Mouse (Mus musculus) ES-E14 (cell line): ENCODE data around the gene Gm10491. TPM values are rescaled to one million over a fixed set of nuclear protein-coding genes. Genes with fewer than 3 reads are reported as not detected.
A peak's percentile ranks its signal among the peaks of the same experiment; 100 is the strongest.

Source experiments
- DNase-seq: peaks from one replicate; pipeline ENCODE4 v3.0.0-alpha.2; 2013; ENCODE audit warnings: low read depth, low spot score
- H3K27ac ChIP-seq: 2 replicates; pipeline ENCODE4 v1.5.1; 2012; ENCODE audit warnings: low read depth, mild to moderate bottlenecking, low read length, moderate library complexity, mixed read lengths; ENCODE audit not compliant: poor library complexity, insufficient read depth, severe bottlenecking
- H3K36me3 ChIP-seq: 2 replicates; pipeline ENCODE4 v1.6.1; 2012; ENCODE audit warnings: mild to moderate bottlenecking, low read length, moderate library complexity, mixed read lengths; ENCODE audit not compliant: control insufficient read depth, poor library complexity, insufficient read depth, severe bottlenecking
- H3K4me1 ChIP-seq, 2 experiments: fragments of 150-350 bp in 1 of 2; sonication (generic) in 1 of 2; 2 replicates each; pipeline ENCODE4 v1.6.1; 2012; ENCODE audit warnings: low read length in 2 of 2, mild to moderate bottlenecking in 1 of 2, mixed read lengths in 1 of 2; ENCODE audit not compliant: control insufficient read depth in 2 of 2, insufficient read depth in 2 of 2, poor library complexity in 1 of 2
- H3K4me3 ChIP-seq, 2 experiments: fragments of 150-350 bp in 1 of 2; sonication (generic) in 1 of 2; 2 replicates each; pipeline ENCODE4 v1.5.1; 2012; ENCODE audit warnings: low read length in 2 of 2, low read depth in 1 of 2, mild to moderate bottlenecking in 1 of 2, mixed read lengths in 1 of 2; ENCODE audit not compliant: insufficient read depth in 1 of 2, poor library complexity in 1 of 2, severe bottlenecking in 1 of 2
- H3K9ac ChIP-seq: 2 replicates; pipeline ENCODE4 v1.6.1; 2012; ENCODE audit warnings: low read depth, mild to moderate bottlenecking, low read length, mixed read lengths; ENCODE audit not compliant: poor library complexity, insufficient read depth, severe bottlenecking
- H3K9me3 ChIP-seq: fragments of 150-350 bp; sonication (generic); 2 replicates; pipeline ENCODE4 v1.6.1; 2012; ENCODE audit warnings: low read depth, mild to moderate bottlenecking, low read length; ENCODE audit not compliant: control insufficient read depth, insufficient read depth
- CHD2 ChIP-seq: IDR thresholded peaks from 2 replicates; pipeline ENCODE4 v1.6.1; 2014; ENCODE audit warnings: mild to moderate bottlenecking, low read depth, low read length, inconsistent platforms
- HCFC1 ChIP-seq: IDR thresholded peaks from 2 replicates; pipeline ENCODE4 v1.6.1; 2012; ENCODE audit warnings: low read length, inconsistent platforms, borderline replicate concordance; ENCODE audit not compliant: insufficient read depth
- MAFK ChIP-seq: IDR thresholded peaks from 2 replicates; pipeline ENCODE4 v1.6.1; 2014; ENCODE audit warnings: mild to moderate bottlenecking, low read depth, low read length, inconsistent platforms; ENCODE audit not compliant: insufficient read depth
- ZC3H11A ChIP-seq: IDR thresholded peaks from 2 replicates; pipeline ENCODE4 v1.6.1; 2012; ENCODE audit warnings: low read depth, mild to moderate bottlenecking, inconsistent platforms, low read length, borderline replicate concordance
- ZNF384 ChIP-seq: IDR thresholded peaks from 2 replicates; pipeline ENCODE4 v1.6.1; 2012; ENCODE audit warnings: low read depth, low read length, inconsistent platforms
- in situ Hi-C, 2 experiments: fragments of 600-800 bp; cut with MboI; formaldehyde crosslinking; loops; one replicate each; pipeline ENCODE4 v1.15.1; 2025; ENCODE audit warnings: low sequenced_read_pairs in 2 of 2, inconsistent platforms in 1 of 2; ENCODE audit not compliant: unreplicated experiment in 2 of 2
- total RNA-seq: library from RNA; depleted of rRNA; stranded (reverse); fragments of 300-350 nt; gene quantifications from 2 replicates; pipeline ENCODE4 v1.2.3, GENCODE M21; 2012; rRNA removed

Gene Gm10491
- not detected in 2 replicates for total RNA-seq

DNA sequence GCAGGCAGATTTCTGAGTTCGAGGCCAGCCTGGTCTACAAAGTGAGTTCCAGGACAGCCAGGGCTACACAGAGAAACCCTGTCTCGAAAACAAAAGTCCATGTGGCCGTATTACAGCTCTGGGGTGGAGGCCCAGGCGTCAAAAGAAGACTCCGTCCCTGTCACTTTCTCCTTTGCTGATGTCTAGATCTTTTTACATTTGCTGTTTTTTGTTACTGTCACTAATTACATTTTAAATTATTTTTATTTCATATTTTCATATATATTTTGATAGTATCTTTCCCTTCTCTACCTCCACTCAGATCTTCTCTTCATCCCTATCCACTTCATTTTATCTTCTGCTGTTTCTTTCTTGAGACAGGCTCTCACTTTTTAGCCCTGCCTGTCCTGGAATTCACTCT lies at the start of gene Gm10491:
Gene Gm10491, minus strand, starts transcription at position 101 of the 400 bp plus-strand sequence.
- no peak within 1 kb of the TSS for H3K4me3 ChIP-seq
- peaks cover 0 to 2% of the 10 kb centered on the region in 2 experiments; a peak in 1 of 4 replicates for H3K4me1 ChIP-seq
- no peaks in the 10 kb centered on the region for H3K9me3 ChIP-seq
- no peak within 1 kb of the TSS for H3K27ac ChIP-seq
- in situ Hi-C loops = no loop called here
- no peak within 1 kb of the TSS for H3K9ac ChIP-seq
- H3K36me3 ChIP-seq = 0 out of 2 replicates have a peak, but pooled peaks cover 2% of the 10 kb centered on the region
- TF ChIP-seq ZC3H11A (no peak), HCFC1 (no peak), CHD2 (no peak), ZNF384 (no peak), MAFK (no peak)
- no peak for DNase-seq

DNA sequence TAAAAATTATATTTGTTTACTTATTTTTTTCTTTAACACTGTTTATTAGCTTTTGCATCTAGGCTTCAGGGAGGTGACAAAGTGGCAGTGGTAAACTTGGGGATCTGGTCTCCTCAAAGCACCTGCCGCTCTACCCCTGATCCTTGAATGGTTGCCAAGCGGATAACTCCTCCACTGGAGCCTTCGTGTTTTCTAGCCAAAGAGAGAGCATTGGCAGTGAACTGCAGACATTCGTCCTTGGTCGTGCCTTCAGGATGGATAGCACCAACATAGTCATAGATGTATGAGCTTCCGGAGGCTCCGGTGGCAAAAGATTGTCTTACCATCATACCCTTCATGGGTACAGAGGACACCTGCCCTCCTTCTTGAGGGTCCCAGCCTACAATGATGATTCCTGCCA lies 42.5 kb upstream of the Gm10491 start:
- TF ChIP-seq HCFC1 (no peak), CHD2 (no peak), MAFK (no peak), ZC3H11A (no peak)
- no peak for DNase-seq
- Histone ChIP-seq H3K4me1 (peaks cover 0 to 2% of the 10 kb centered on the region in 2 experiments; a peak in 1 of 4 replicates), H3K36me3 (peaks cover 5% of the 10 kb centered on the region), H3K4me3 (0 out of 4 replicates have a peak overlapping the region, but pooled peaks of 1 of the 2 experiments have one; percentile 2), H3K9ac (no peak overlapping the region; the same call in 1 of the 2 replicates), H3K27ac (no peak overlapping the region), H3K9me3 (no peaks in the 10 kb centered on the region)
- in situ Hi-C loops = no loop called here

GRCm38 (mm10) chrX:7947900-7948492 lies 40.4 kb upstream of the Gm10491 start:
- DNase-seq = peak; percentile 92
- H3K4me3 ChIP-seq = peak overlapping the region; percentile 71 to 90
- H3K9me3 ChIP-seq = no peaks in the 10 kb centered on the region
- H3K27ac ChIP-seq = peak overlapping the region; percentile 73
- H3K36me3 ChIP-seq = peaks cover 15% of the 10 kb centered on the region
- H3K9ac ChIP-seq = peak overlapping the region; percentile 82
- peak; percentile 93 for TF ChIP-seq CHD2
- TF ChIP-seq HCFC1 = no peak
- in situ Hi-C loops = no loop called here
- peaks cover 0 to 2% of the 10 kb centered on the region in 2 experiments; a peak in 1 of 4 replicates for H3K4me1 ChIP-seq

- TF ChIP-seq CHD2 = no peak
- no peak for TF ChIP-seq HCFC1
- no peak for TF ChIP-seq ZC3H11A
- TF ChIP-seq ZNF384 = no peak
- TF ChIP-seq MAFK = no peak
- H3K27ac ChIP-seq = peak within 1 kb of the TSS; percentile 73
- DNase-seq = no peak
Observed at GRCm38 (mm10) chrX:7947108-7947899, 39.7 kb upstream of the Gm10491 start, which contains the start of gene Hdac6. Gene Hdac6, minus strand, starts transcription at chrX:7947889.

More at GRCm38 (mm10) chrX:7947108-7947899, 39.7 kb upstream of the Gm10491 start, which contains the start of gene Hdac6:
- peaks cover 15% of the 10 kb centered on the region for H3K36me3 ChIP-seq
- in situ Hi-C loops = no loop called here
- H3K4me3 ChIP-seq = peak within 1 kb of the TSS; percentile 81 to 94
- H3K4me1 ChIP-seq = peaks cover 0 to 2% of the 10 kb centered on the region in 2 experiments; a peak in 1 of 4 replicates
- peak within 1 kb of the TSS; percentile 83 for H3K9ac ChIP-seq
- H3K9me3 ChIP-seq = no peaks in the 10 kb centered on the region
